Mouse (Mus musculus): ENCODE data around the gene Ppara. TPM values are rescaled to one million over a fixed set of nuclear protein-coding genes. Genes with fewer than 3 reads are reported as not detected.

The Ppara gene
- polyA plus RNA-seq, 1 experiment from 2014 or later, result 1.2 TPM

DNA sequence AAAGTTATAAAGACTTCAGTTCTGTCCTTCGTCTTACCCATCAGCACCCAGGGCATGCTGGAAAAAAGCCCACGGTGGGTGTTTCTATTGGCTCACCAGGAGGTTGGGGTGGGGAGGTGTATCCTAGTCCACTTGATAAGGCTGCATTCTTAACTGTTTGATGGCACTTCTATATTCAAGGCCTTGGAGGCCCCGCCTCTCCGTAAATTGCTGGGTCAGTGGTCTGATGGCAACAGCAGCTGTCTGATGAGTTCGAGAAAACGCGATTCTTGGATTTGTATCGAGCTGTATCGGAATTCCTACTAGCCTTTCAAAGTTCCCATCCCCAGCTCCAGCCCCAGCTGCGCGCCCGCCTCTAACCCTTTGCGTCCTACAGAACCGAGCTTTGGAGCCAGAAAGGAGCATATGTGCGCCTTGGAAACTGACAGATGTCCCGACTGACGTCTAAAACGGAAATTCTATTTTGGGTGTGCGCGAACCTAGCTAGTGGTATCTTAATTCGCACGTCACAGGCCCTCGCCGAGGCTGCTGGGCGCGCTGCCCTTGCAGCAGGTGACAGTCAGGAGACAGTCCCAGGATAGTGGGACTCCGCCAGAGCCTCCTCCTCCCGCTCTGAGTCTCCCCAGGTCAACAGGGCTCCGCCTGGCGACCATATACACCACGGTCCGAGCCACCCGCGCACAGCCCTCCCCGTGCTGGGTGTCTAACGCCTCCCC lies 76.2 kb downstream of the Ppara start:
- ATAC-seq (ENCODE audit: low FRiP score), result peak; percentile 86

DNA sequence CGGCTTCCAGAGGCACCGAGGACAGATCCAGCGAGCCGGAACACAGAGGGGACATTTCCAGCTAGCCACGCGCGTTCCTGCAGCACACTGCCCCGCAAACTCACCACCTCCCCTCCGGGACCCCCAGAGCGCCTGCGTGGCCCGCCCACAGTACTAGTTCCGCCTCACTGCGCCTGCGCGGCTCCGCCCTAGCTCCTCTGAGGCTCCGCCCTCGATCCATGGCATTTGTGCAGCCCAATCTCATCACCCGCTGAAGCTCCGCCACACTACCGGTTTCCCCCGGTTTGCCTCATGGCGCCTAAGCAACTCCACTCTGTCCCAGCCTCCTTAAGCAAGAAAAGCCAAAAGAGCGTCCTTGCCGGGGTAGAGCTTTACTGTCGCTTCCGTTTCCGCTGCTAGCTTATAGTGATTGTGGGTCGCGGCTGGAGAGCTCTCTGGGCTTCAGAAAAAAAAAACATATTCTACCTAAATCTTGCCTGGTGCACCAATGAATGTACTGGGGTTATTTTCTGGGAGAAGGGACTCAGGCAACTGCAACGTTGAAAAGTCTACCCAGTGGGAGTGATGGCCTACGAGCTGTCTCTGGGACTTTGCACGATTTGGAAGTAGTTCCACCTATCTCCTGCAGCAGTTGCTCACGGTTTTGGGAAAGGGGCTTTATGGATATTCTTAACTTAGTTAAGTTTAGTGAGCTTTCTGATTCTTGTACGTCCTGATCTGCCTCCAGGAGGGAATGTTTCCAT lies 76.9 kb downstream of the Ppara start, which contains the start of gene Cdpf1:
TSS of gene Cdpf1 (minus strand) at position 163 of the 743 bp plus-strand sequence.
- H3K4me3 ChIP-seq (replicated peaks; ENCODE audit: low read length), result peak within 1 kb of the TSS; percentile 79
- H3K27me3 ChIP-seq (ENCODE audit: control insufficient read depth, insufficient read depth, low read length), result no peaks in the 10 kb centered on the region
- H3K9me3 ChIP-seq (ENCODE audit: control insufficient read depth, low read length), result no peaks in the 10 kb centered on the region
- peak within 1 kb of the TSS; percentile 91 for H3K4me2 ChIP-seq (replicated peaks)
- H3K36me3 ChIP-seq (replicated peaks; ENCODE audit: control insufficient read depth, insufficient read depth), result no peaks in the 10 kb centered on the region
- DNase-seq (ENCODE audit: low spot score) (peak; percentile 99), ATAC-seq (ENCODE audit: low FRiP score) (peak; percentile 96)
- peaks cover 12% of the 10 kb centered on the region; the same call in 1 of the 2 replicates for H3K4me1 ChIP-seq (replicated peaks; ENCODE audit: control insufficient read depth, insufficient read depth, low read length)
- H3K9ac ChIP-seq, result peak within 1 kb of the TSS; percentile 82
- peak within 1 kb of the TSS; percentile 89 for H3K27ac ChIP-seq
- WGBS, result 4% methylated on average over 36 of the region's 36 CpGs

More for the DNA sequence above, 76.2 kb downstream of the Ppara start:
- 5% methylated on average over 34 of the region's 36 CpGs for WGBS
- Histone ChIP-seq H3K9ac (peak overlapping the region; percentile 82), H3K36me3 (replicated peaks; ENCODE audit: control insufficient read depth, insufficient read depth) (no peaks in the 10 kb centered on the region), H3K4me2 (replicated peaks) (peak overlapping the region; percentile 91), H3K27ac (peak overlapping the region; percentile 89), H3K4me3 (replicated peaks; ENCODE audit: low read length) (peak overlapping the region; percentile 79), H3K9me3 (ENCODE audit: control insufficient read depth, low read length) (no peaks in the 10 kb centered on the region), H3K27me3 (ENCODE audit: control insufficient read depth, insufficient read depth, low read length) (no peaks in the 10 kb centered on the region), H3K4me1 (replicated peaks; ENCODE audit: control insufficient read depth, insufficient read depth, low read length) (peaks cover 12% of the 10 kb centered on the region; the same call in 1 of the 2 replicates)
- DNase-seq (ENCODE audit: low spot score), result peak; percentile 46

DNA sequence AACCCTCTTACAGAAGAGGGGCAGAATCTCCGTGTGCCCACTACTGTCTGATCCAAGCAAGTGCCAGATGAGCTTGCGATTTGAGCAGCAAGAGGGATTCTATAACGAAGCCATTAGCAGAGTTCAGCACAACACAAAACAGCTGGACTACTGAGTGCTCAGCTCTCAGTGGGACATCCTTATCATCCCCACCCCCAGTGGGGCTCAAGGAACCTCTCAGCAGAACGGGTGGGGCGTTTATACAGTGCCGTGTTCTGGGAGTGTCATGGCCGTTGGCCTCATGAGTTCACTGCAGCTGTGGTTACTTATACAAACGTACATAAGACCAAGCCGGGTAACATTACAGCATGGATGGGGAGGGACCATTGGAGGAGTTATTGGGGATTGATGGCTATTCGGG lies 78.6 kb downstream of the Ppara start:
- no peaks in the 10 kb centered on the region for H3K36me3 ChIP-seq (replicated peaks; ENCODE audit: control insufficient read depth, insufficient read depth)
- peaks cover 6% of the 10 kb centered on the region; the same call in 1 of the 2 replicates for H3K9me3 ChIP-seq (ENCODE audit: control insufficient read depth, low read length)
- no peak overlapping the region for H3K4me3 ChIP-seq (replicated peaks; ENCODE audit: low read length)
- peaks cover 12% of the 10 kb centered on the region; the same call in 1 of the 2 replicates for H3K4me1 ChIP-seq (replicated peaks; ENCODE audit: control insufficient read depth, insufficient read depth, low read length)
- ATAC-seq (ENCODE audit: low FRiP score), result no peak
- 76% methylated on average over 10 of the region's 10 CpGs for WGBS
- no peak overlapping the region for H3K4me2 ChIP-seq (replicated peaks)
- 0 out of 2 replicates have a peak, but pooled peaks cover under 1% of the 10 kb centered on the region for H3K27me3 ChIP-seq (ENCODE audit: control insufficient read depth, insufficient read depth, low read length)
- H3K27ac ChIP-seq, result no peak overlapping the region
- no peak overlapping the region for H3K9ac ChIP-seq
- no peak for DNase-seq (ENCODE audit: low spot score)

DNA sequence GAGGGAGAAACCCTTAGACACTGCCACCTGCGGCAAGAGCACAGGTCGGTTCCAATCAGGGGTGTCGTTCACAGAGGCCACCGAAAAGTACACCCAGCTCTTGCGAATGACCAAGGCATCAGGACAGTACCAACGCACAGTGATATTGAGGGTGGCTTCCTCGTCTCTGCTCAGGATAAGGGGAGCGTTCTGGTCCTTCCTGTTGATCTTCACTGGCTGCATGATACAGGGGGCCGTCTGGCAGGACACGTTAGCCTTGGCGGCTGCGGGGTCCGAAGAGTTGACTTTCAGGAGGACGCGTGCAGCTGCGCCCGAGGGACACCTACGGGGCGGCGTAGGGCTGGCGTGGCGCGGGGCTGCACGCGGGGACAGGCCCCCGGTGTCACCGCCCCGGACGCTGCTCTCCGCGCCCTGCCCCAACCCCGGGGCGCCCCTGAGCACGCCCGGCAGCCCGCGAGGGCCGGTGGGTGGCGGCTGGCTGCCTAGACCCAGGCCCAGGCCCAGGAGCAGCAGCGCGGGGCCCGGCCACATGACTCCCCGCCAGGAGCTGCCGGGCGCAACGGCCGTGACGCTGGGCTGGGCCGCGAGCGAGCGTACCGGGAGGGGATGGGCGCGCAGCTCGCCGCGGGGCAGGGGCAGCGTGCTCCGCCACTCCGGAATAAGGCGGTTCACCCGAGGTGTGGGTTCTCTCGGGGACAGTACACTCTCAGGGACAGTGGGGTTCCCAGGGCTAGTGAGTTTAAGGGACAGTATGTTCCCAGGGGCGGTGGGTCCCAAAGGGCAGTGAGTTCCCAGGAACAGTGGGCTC lies 86.6 kb downstream of the Ppara start, which contains the start of gene Pkdrej:
TSS of gene Pkdrej (minus strand) at position 532 of the 808 bp plus-strand sequence.
- Histone ChIP-seq H3K4me1 (replicated peaks; ENCODE audit: control insufficient read depth, insufficient read depth, low read length) (peaks cover 3% of the 10 kb centered on the region; the same call in 1 of the 2 replicates), H3K27me3 (ENCODE audit: control insufficient read depth, insufficient read depth, low read length) (peaks cover 27% of the 10 kb centered on the region), H3K9me3 (ENCODE audit: control insufficient read depth, low read length) (peaks cover 6% of the 10 kb centered on the region; the same call in 1 of the 2 replicates), H3K36me3 (replicated peaks; ENCODE audit: control insufficient read depth, insufficient read depth) (no peaks in the 10 kb centered on the region), H3K9ac (peak within 1 kb of the TSS; percentile 72), H3K27ac (no peak within 1 kb of the TSS), H3K4me3 (replicated peaks; ENCODE audit: low read length) (peak within 1 kb of the TSS; percentile 46), H3K4me2 (replicated peaks) (peak within 1 kb of the TSS; percentile 94)
- DNase-seq (ENCODE audit: low spot score), result no peak
- ATAC-seq (ENCODE audit: low FRiP score), result peak; percentile 64; the same call in 1 of the 2 replicates
- 2% methylated on average over 65 of the region's 65 CpGs for WGBS

DNA sequence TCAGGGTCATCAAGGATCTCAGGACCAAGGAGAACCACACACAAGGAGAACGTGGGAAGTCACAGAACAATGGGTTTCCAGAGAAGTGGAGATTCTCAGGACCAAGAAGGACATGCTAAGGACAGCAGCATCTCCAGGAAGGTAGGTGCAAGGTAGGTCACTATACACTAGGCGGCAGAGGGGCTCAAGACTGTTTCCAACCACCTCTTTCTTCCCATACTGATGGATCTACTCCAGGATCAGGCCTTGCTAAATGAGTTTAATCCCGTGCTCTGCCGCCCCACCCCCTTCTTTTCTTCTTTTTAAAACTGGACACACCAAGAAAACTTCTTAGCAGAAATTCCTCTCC lies 87.2 kb downstream of the Ppara start:
- 23% methylated on average over 4 of the region's 4 CpGs for WGBS
- DNase-seq (ENCODE audit: low spot score) (no peak), ATAC-seq (ENCODE audit: low FRiP score) (0 out of 2 replicates have a peak, but pooled peaks have one; percentile 14)
- H3K9me3 ChIP-seq (ENCODE audit: control insufficient read depth, low read length), result peaks cover 6% of the 10 kb centered on the region; the same call in 1 of the 2 replicates
- peak overlapping the region; percentile 46 for H3K4me3 ChIP-seq (replicated peaks; ENCODE audit: low read length)
- H3K27ac ChIP-seq, result no peak overlapping the region
- H3K36me3 ChIP-seq (replicated peaks; ENCODE audit: control insufficient read depth, insufficient read depth), result no peaks in the 10 kb centered on the region
- peaks cover 27% of the 10 kb centered on the region for H3K27me3 ChIP-seq (ENCODE audit: control insufficient read depth, insufficient read depth, low read length)
- peak overlapping the region; percentile 72 for H3K9ac ChIP-seq
- H3K4me2 ChIP-seq (replicated peaks), result peak overlapping the region; percentile 94
- H3K4me1 ChIP-seq (replicated peaks; ENCODE audit: control insufficient read depth, insufficient read depth, low read length), result peaks cover 3% of the 10 kb centered on the region; the same call in 1 of the 2 replicates

DNA sequence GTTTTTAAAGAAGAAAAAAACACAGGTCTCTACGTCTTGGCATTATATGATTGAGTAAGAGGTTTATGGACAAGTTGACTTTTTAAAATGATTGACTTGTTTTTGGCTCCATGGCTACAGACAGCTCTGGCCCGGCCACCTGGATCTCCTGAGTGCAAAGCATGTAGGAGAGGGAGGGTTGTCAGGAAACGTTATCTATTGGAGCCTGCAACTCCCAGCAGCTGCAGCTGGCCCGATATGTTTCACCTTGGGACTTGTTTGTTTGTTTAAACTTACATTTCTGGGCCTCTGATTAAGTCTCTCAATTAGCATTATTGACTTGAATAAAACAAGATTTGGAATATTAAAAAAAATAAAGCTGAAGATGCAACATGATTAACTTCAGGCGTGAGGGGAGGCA lies 91.9 kb downstream of the Ppara start:
- ATAC-seq (ENCODE audit: low FRiP score), result no peak
- Histone ChIP-seq H3K27me3 (ENCODE audit: control insufficient read depth, insufficient read depth, low read length) (peaks cover 13% of the 10 kb centered on the region), H3K4me1 (replicated peaks; ENCODE audit: control insufficient read depth, insufficient read depth, low read length) (peaks cover 2% of the 10 kb centered on the region; the same call in 1 of the 2 replicates), H3K27ac (no peak overlapping the region), H3K4me2 (replicated peaks) (no peak overlapping the region), H3K9me3 (ENCODE audit: control insufficient read depth, low read length) (no peaks in the 10 kb centered on the region), H3K4me3 (replicated peaks; ENCODE audit: low read length) (no peak overlapping the region), H3K9ac (no peak overlapping the region), H3K36me3 (replicated peaks; ENCODE audit: control insufficient read depth, insufficient read depth) (no peaks in the 10 kb centered on the region)
- 80% methylated on average over 5 of the region's 5 CpGs for WGBS
- DNase-seq (ENCODE audit: low spot score), result no peak

DNA sequence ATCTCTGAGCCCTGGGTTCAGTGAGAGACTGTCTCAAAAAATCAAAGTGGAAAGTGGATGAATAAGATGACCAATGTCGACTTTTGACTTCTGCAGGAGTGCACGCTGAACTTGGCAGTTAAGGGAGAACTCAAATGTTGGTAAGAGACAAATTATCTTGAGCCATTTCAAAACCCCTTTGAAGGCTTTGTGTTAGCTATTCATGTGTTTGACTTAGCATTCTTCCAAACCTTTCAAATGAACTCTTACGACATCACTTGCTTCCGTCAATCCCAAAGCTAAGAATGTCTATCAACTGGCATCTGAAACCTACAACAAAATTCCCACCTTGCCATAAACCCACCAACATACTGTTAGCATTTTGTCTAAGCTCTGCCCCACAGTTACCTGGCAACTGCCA lies 93.3 kb downstream of the Ppara start:
- no peak overlapping the region for H3K4me2 ChIP-seq (replicated peaks)
- 0 out of 2 replicates have a peak, but pooled peaks cover 2% of the 10 kb centered on the region for H3K27me3 ChIP-seq (ENCODE audit: control insufficient read depth, insufficient read depth, low read length)

DNA sequence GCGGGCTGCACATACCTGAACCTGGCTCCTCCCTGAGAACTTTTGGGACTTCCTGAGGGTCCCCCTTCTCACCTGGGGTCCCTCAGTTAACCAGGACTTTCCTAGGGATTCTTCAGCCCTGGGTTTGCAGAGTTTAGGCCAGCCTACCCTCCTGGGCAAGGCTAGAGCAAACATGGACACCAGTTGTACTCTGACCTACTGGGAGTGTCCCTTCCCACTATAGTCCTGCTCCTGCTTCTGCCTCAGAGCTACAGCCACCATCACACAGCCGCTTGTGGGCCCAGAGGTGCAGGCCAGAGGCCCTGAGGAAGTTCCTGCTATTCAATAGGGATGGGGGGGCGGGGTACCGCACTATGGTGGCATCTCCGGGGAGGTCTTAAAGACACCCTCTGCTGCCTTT lies 94.7 kb downstream of the Ppara start:
- DNase-seq (ENCODE audit: low spot score) (no peak), ATAC-seq (ENCODE audit: low FRiP score) (no peak)
- Histone ChIP-seq H3K9me3 (ENCODE audit: control insufficient read depth, low read length) (no peaks in the 10 kb centered on the region), H3K4me3 (replicated peaks; ENCODE audit: low read length) (no peak overlapping the region), H3K4me1 (replicated peaks; ENCODE audit: control insufficient read depth, insufficient read depth, low read length) (no peaks in the 10 kb centered on the region), H3K27ac (no peak overlapping the region), H3K27me3 (ENCODE audit: control insufficient read depth, insufficient read depth, low read length) (no peaks in the 10 kb centered on the region), H3K36me3 (replicated peaks; ENCODE audit: control insufficient read depth, insufficient read depth) (no peaks in the 10 kb centered on the region), H3K4me2 (replicated peaks) (no peak overlapping the region), H3K9ac (no peak overlapping the region)
- 75% methylated on average over 5 of the region's 5 CpGs for WGBS

More for the DNA sequence above, 93.3 kb downstream of the Ppara start:
- Histone ChIP-seq H3K27ac (no peak overlapping the region), H3K36me3 (replicated peaks; ENCODE audit: control insufficient read depth, insufficient read depth) (no peaks in the 10 kb centered on the region), H3K4me3 (replicated peaks; ENCODE audit: low read length) (no peak overlapping the region), H3K4me1 (replicated peaks; ENCODE audit: control insufficient read depth, insufficient read depth, low read length) (no peaks in the 10 kb centered on the region), H3K9ac (no peak overlapping the region), H3K9me3 (ENCODE audit: control insufficient read depth, low read length) (no peaks in the 10 kb centered on the region)
- DNase-seq (ENCODE audit: low spot score) (no peak), ATAC-seq (ENCODE audit: low FRiP score) (no peak)
- 88% methylated on average over 4 of the region's 4 CpGs for WGBS
